Mouse (Mus musculus) spleen, adult 2 months (tissue): ENCODE measurements around the gene Fxyd5.

ENCODE experiments used
- CTCF ChIP-seq: fragments of 200-500 bp; IDR thresholded peaks from 2 replicates; pipeline ENCODE4 v1.5.1; 2011; ENCODE audit warnings: mild to moderate bottlenecking, inconsistent platforms; ENCODE audit not compliant: insufficient read depth, insufficient read length, insufficient replicate concordance; ENCODE audit errors: extremely low read depth
- POLR2A ChIP-seq: fragments of 200-500 bp; IDR thresholded peaks from 2 replicates; pipeline ENCODE4 v1.6.1; 2011; ENCODE audit warnings: low read depth, low read length, inconsistent platforms

DNA sequence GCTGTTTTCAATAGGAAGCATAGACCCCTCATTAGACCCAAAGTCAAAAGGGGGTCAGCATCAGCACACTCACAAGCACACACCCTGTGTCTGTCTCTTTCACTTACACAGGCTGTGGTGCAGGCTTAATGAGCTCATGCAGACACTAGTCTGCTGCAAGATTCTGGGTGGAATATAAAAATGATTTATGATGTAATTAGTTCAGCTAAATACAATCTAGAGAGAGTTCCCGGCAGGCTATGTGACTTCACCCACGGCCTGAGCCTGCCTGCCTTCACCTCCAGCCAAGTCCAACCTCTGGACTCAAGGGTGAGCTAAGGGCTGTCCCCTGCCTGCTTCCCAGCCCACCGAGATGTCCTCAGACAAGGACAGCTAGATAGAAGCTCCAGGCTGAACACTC, 33.4 kb downstream of the Fxyd5 start:
- TF ChIP-seq POLR2A (no peak), CTCF (no peak)
